Mouse (Mus musculus) hindbrain, embryonic 10.5 days (tissue): ENCODE measurements around the gene Agps. TPM values are rescaled to one million over a fixed set of nuclear protein-coding genes. Genes with fewer than 3 reads are reported as not detected.

Experiments
- polyA plus RNA-seq: library from polyadenylated mRNA; unstranded; fragments of >200 nt; fragmentation: Nextera tagmentation; extraction: Ambion mirVana; gene quantifications from 2 replicates; pipeline ENCODE4 v1.2.1, GENCODE M21; 2016

Gene Agps
- polyA plus RNA-seq, 1 experiment from 2014 or later: 38.1 TPM

Other genes starting within 250 kb of the Agps start
- 236 and 359 TPM in 2 replicates for gene Hnrnpa3, start 172.9 kb upstream of the Agps start, polyA plus RNA-seq
- gene Nfe2l2, start 127.5 kb upstream of the Agps start, polyA plus RNA-seq: 24.0 and 27.1 TPM in 2 replicates
- gene Ttc30b, start 106.4 kb downstream of the Agps start, polyA plus RNA-seq: 6.4 and 10.0 TPM in 2 replicates
- gene Ttc30a2, start 146.0 kb downstream of the Agps start, polyA plus RNA-seq: 0.50 and 0.72 TPM in 2 replicates
- 9.7 and 10.7 TPM in 2 replicates for gene Ttc30a1, start 149.8 kb downstream of the Agps start, polyA plus RNA-seq